ENCODE assay signal across 21 mouse cellular contexts in the genomic region with DNA sequence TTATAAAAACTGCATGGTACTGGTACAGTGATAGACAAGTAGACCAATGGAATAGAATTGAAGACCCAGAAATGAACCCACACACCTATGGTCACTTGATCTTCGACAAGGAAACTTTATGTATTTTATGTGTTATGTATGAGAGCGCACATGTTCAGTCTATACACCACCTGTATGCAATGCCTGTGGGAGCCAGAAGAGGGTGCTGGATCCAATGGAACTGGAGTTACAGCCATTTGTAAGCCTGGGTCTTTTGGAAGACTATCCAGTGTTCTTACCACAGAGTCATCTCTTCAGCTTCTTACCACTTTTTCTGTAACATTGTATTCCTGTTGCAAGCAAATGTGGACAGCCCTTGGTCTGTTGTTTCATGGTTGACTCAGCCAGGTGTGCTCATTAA.
A peak's percentile ranks its signal among the peaks of the same experiment; 100 is the strongest.
DNase-seq lines count a peak whose midpoint lies in the region; TF ChIP-seq lines count a peak whose summit lies in the region.
"Had no signal": no experiment of that assay in that cellular context is flagged by ENCODE, and none has a peak within 500 bp of the region (broad histone marks: within the 10 kb centered on the region; RNA-seq: fewer than 3 reads in every experiment).

No protein-coding gene starts in this region.

- TF ChIP-seq EP300 in CH12.LX (IDR thresholded peaks at IDR 0.05; ENCODE audit: low read length), result no peak

- H3K36me3 ChIP-seq in CH12.LX (replicated peaks in 1 of 2; ENCODE audit: control insufficient read depth in 1 of 2, insufficient read depth in 1 of 2, low read length in 1 of 2) (no peaks in the 10 kb centered on the region), ES-E14 (ENCODE audit: control insufficient read depth, insufficient read depth, low read length, poor library complexity, severe bottlenecking) (no peaks in the 10 kb centered on the region)
- no peaks in the 10 kb centered on the region for H3K36me3 ChIP-seq in hindbrain, embryonic 10.5 days
- no peaks in the 10 kb centered on the region for H3K36me3 ChIP-seq in thymus, adult 2 months (ENCODE audit: control insufficient read depth, insufficient read depth, low read length)
- H3K36me3 ChIP-seq: embryonic facial prominence, embryonic 12.5 days; forebrain, embryonic 15.5 days; heart, embryonic 10.5 days; heart, embryonic 15.5 days had no signal

- no peak for TF ChIP-seq POLR2A in CH12.LX (IDR thresholded peaks at IDR 0.05; ENCODE audit: low read depth, low read length)
- no peak for TF ChIP-seq POLR2A in brain, embryonic 14.5 days (IDR thresholded peaks at IDR 0.05; ENCODE audit: borderline replicate concordance, extremely low read depth, insufficient read depth, insufficient read length, poor library complexity, severe bottlenecking)
- no peak for TF ChIP-seq POLR2A in thymus, adult 2 months (IDR thresholded peaks at IDR 0.05; ENCODE audit: control insufficient read depth, extremely low read depth, insufficient read depth, low read length, poor library complexity)

- H3K9me3 ChIP-seq in CH12.LX (replicated peaks; ENCODE audit: low read length) (no peaks in the 10 kb centered on the region), ES-E14 (ENCODE audit: control insufficient read depth, insufficient read depth, low read depth, low read length) (no peaks in the 10 kb centered on the region)
- H3K9me3 ChIP-seq in hindbrain, embryonic 10.5 days, result no peaks in the 10 kb centered on the region
- H3K9me3 ChIP-seq: embryonic facial prominence, embryonic 12.5 days; forebrain, embryonic 15.5 days; heart, embryonic 10.5 days; heart, embryonic 15.5 days had no signal

- TF ChIP-seq RAD21 in CH12.LX (IDR thresholded peaks at IDR 0.05; ENCODE audit: low read depth, low read length), result peak; percentile 14

- no peak for DNase-seq in layer of hippocampus, adult 2 months (ENCODE audit: low spot score in 2 of 2)
- DNase-seq in layer of hippocampus, adult 8-10 months (ENCODE audit: low spot score in 2 of 2), result no peak
- DNase-seq in CH12.LX (ENCODE audit: extremely low read depth), result no peak
- DNase-seq in ES-E14 (ENCODE audit: low read depth, low spot score), result peak; percentile 24
- DNase-seq in brain, embryonic 14.5 days (ENCODE audit: low read depth), result no peak
- DNase-seq in spleen, postnatal 36 days (ENCODE audit: low spot score in 2 of 2), result no peak
- DNase-seq in hindbrain, embryonic 10.5 days (ENCODE audit: low spot score), result no peak
- DNase-seq in thymus, adult 2 months, result no peak
- DNase-seq: adrenal gland, adult 8-10 months; adrenal gland, postnatal 36 days; cerebellum, adult 11-12 months; cerebellum, adult 9-10 months; cerebellum, postnatal 25 days; gastrocnemius, postnatal 36 days; heart, adult 11 months; heart, postnatal 14 days had no signal

- H3K4me1 ChIP-seq in CH12.LX (ENCODE audit: control insufficient read depth in 1 of 2, insufficient read depth in 2 of 2) (no peaks in the 10 kb centered on the region), ES-E14 (ENCODE audit: control insufficient read depth in 2 of 2, insufficient read depth in 2 of 2, low read length in 2 of 2, poor library complexity in 1 of 2) (no peaks in the 10 kb centered on the region)
- no peaks in the 10 kb centered on the region for H3K4me1 ChIP-seq in hindbrain, embryonic 10.5 days (replicated peaks)
- no peaks in the 10 kb centered on the region for H3K4me1 ChIP-seq in thymus, adult 2 months (replicated peaks; ENCODE audit: control insufficient read depth, insufficient read depth, low read length)
- H3K4me1 ChIP-seq: embryonic facial prominence, embryonic 12.5 days; forebrain, embryonic 15.5 days; heart, embryonic 10.5 days; heart, embryonic 15.5 days had no signal

- dilution Hi-C loops in CH12.LX (cut with MboI; ENCODE audit: extremely low pct_ligation_motif_present, extremely low pct_unique_long_range_greater_than_20kb, low sequenced_read_pairs), result no loop called here

- no peak overlapping the region for H3K4me2 ChIP-seq in CH12.LX (ENCODE audit: insufficient read depth, low read depth, poor library complexity, severe bottlenecking)
- H3K4me2 ChIP-seq: embryonic facial prominence, embryonic 12.5 days; forebrain, embryonic 15.5 days; heart, embryonic 15.5 days; hindbrain, embryonic 14.5 days had no signal

- no peak overlapping the region for H3K27ac ChIP-seq in layer of hippocampus, adult 2 months
- H3K27ac ChIP-seq in CH12.LX (ENCODE audit: insufficient read depth, low read depth) (no peak overlapping the region), ES-E14 (ENCODE audit: insufficient read depth, low read depth, low read length, poor library complexity, severe bottlenecking) (no peak overlapping the region)
- H3K27ac ChIP-seq in hindbrain, embryonic 10.5 days, result no peak overlapping the region
- no peak overlapping the region for H3K27ac ChIP-seq in thymus, adult 2 months (ENCODE audit: control insufficient read depth, insufficient read depth, low read length)
- H3K27ac ChIP-seq: embryonic facial prominence, embryonic 12.5 days; forebrain, embryonic 15.5 days; heart, embryonic 10.5 days; heart, embryonic 15.5 days; hindbrain, embryonic 14.5 days had no signal

- H3K79me2 ChIP-seq in CH12.LX (replicated peaks; ENCODE audit: control insufficient read depth, extremely low read depth, insufficient read depth, poor library complexity, severe bottlenecking), result no peaks in the 10 kb centered on the region

- H3K9ac ChIP-seq in CH12.LX (ENCODE audit: insufficient read depth, low read depth) (no peak overlapping the region), ES-E14 (ENCODE audit: insufficient read depth, low read depth, low read length, poor library complexity, severe bottlenecking) (no peak overlapping the region)
- H3K9ac ChIP-seq: embryonic facial prominence, embryonic 12.5 days; forebrain, embryonic 15.5 days; heart, embryonic 15.5 days; hindbrain, embryonic 14.5 days had no signal

- H3K27me3 ChIP-seq in CH12.LX (replicated peaks), result no peaks in the 10 kb centered on the region
- no peaks in the 10 kb centered on the region for H3K27me3 ChIP-seq in hindbrain, embryonic 10.5 days (ENCODE audit: insufficient read depth, poor library complexity, severe bottlenecking)
- H3K27me3 ChIP-seq in thymus, adult 2 months (ENCODE audit: control insufficient read depth, insufficient read depth, low read length), result no peaks in the 10 kb centered on the region
- H3K27me3 ChIP-seq: embryonic facial prominence, embryonic 12.5 days; forebrain, embryonic 15.5 days; heart, embryonic 15.5 days had no signal

- in situ Hi-C loops in CH12.LX (cut with MboI; ENCODE audit: low pct_ligation_motif_present, low pct_unique_long_range_greater_than_20kb, low sequenced_read_pairs) (no loop called here), ES-E14 (cut with MboI; ENCODE audit: low sequenced_read_pairs in 2 of 2, unreplicated experiment in 2 of 2) (no loop called here)

- H3K4me3 ChIP-seq in layer of hippocampus, adult 2 months, result no peak overlapping the region
- no peak overlapping the region for H3K4me3 ChIP-seq in CH12.LX (replicated peaks in 1 of 3; ENCODE audit: low read depth in 2 of 3, low read length in 2 of 3, poor library complexity in 1 of 3)
- H3K4me3 ChIP-seq in ES-E14 (ENCODE audit: insufficient read depth in 1 of 2, low read depth in 1 of 2, low read length in 2 of 2, poor library complexity in 1 of 2, severe bottlenecking in 1 of 2), result no peak overlapping the region
- H3K4me3 ChIP-seq in hindbrain, embryonic 10.5 days, result no peak overlapping the region
- no peak overlapping the region for H3K4me3 ChIP-seq in thymus, adult 2 months (ENCODE audit: control insufficient read depth, insufficient read depth, low read length)
- H3K4me3 ChIP-seq: embryonic facial prominence, embryonic 12.5 days; forebrain, embryonic 15.5 days; heart, embryonic 10.5 days; heart, embryonic 15.5 days had no signal

- peak; percentile 13; the same call in 1 of the 2 replicates for TF ChIP-seq CTCF in layer of hippocampus, adult 2 months (conservative IDR thresholded peaks at IDR 0.05)
- peak in 1 of 2 experiments; percentile 21; a peak in 1 of 4 replicates for TF ChIP-seq CTCF in CH12.LX (conservative IDR thresholded peaks at IDR 0.05 in 1 of 2, IDR thresholded peaks at IDR 0.05 in 1 of 2; ENCODE audit: low read depth in 2 of 2, low read length in 2 of 2)
- 0 out of 2 replicates have a peak, but pooled peaks have one; percentile 3 for TF ChIP-seq CTCF in brain, embryonic 14.5 days (IDR thresholded peaks at IDR 0.05; ENCODE audit: borderline replicate concordance, extremely low read depth, insufficient read depth, insufficient read length)
- no peak for TF ChIP-seq CTCF in thymus, adult 2 months (IDR thresholded peaks at IDR 0.05; ENCODE audit: borderline replicate concordance, control insufficient read depth, extremely low read depth, insufficient read depth, low read length, poor library complexity)

- 92% methylated on average over 2 of the region's 2 CpGs for WGBS in hindbrain, embryonic 10.5 days
- 95% methylated on average over 2 of the region's 2 CpGs for WGBS in thymus, adult 2 months

TF ChIP-seq in CH12.LX, 34 proteins besides CTCF, POLR2A, EP300 and RAD21 (continues in another document):
- TF ChIP-seq USF1 (IDR thresholded peaks at IDR 0.05; ENCODE audit: low read depth, low read length) (no peak), MEF2A (IDR thresholded peaks at IDR 0.05; ENCODE audit: borderline replicate concordance, low read depth, low read length) (no peak), ZC3H11A (IDR thresholded peaks at IDR 0.05; ENCODE audit: low read depth, low read length) (no peak), JUND (conservative IDR thresholded peaks at IDR 0.05; ENCODE audit: low read depth, low read length) (no peak), BHLHE40 (IDR thresholded peaks at IDR 0.05; ENCODE audit: low read depth, low read length) (no peak), ETS1 (conservative IDR thresholded peaks at IDR 0.05; ENCODE audit: low read depth, low read length) (no peak), NELFE (IDR thresholded peaks at IDR 0.05; ENCODE audit: low read depth, low read length) (no peak), CHD1 (IDR thresholded peaks at IDR 0.05; ENCODE audit: low read depth, low read length) (no peak), NRF1 (IDR thresholded peaks at IDR 0.05; ENCODE audit: low read depth, low read length) (no peak)

TF ChIP-seq in ES-E14, 5 proteins besides CTCF, POLR2A, EP300 and RAD21:
- TF ChIP-seq MAFK (IDR thresholded peaks at IDR 0.05; ENCODE audit: insufficient read depth, low read depth, low read length) (no peak), ZC3H11A (IDR thresholded peaks at IDR 0.05; ENCODE audit: borderline replicate concordance, low read depth, low read length) (peak; percentile 43; the same call in 1 of the 2 replicates), ZNF384 (IDR thresholded peaks at IDR 0.05; ENCODE audit: low read depth, low read length) (no peak), CHD2 (IDR thresholded peaks at IDR 0.05; ENCODE audit: low read depth, low read length) (no peak), HCFC1 (IDR thresholded peaks at IDR 0.05; ENCODE audit: borderline replicate concordance, insufficient read depth, low read length) (no peak)
